Mouse (Mus musculus): Measurements from ENCODE around the gene Cpped1.

The Cpped1 gene

GRCm38 (mm10) chr16:11845309-11845708 lies 63.9 kb downstream of the Cpped1 start:
- no peak for DNase-seq (ENCODE audit: low read depth, low spot score)

DNA sequence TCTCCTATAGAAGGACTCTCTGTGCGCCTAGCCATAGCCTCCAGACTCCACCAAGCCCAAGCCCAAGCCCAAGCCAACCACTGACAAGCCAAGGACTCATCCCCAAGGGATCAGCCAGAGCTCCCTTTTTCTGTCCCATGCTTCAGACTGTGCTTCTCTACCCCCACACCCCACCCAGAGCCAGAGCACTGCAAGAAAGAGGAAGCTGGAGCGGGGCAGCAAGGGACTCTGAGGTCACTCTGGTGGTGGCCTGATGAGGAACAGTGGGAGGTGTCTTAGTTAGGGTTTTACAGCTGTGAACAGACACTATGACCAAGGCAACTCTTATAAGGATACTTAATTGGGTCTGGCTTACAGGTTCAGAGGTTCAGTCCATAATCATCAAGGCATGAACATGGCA lies 65.8 kb downstream of the Cpped1 start:
- no peak for DNase-seq (ENCODE audit: low read depth, low spot score)

DNA sequence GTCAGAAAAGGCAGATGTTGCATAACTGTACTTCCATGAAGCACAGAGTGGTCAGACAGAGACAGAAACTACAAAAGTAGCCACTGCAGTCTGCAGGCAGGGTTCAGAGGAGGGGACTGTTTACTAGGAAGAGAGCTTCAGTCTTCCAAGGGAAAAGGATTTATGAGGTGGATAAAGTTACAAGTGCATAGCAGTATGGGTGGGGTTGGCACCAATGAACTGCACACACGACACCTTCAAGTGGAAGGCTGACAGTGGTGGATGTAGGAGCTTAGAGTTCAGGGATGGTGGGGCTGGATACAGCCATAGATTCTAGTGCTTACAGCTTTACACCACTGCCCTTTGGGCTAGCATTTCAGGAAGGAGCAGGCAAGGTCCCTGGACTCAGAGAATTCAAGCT lies 75.8 kb downstream of the Cpped1 start:
- DNase-seq (ENCODE audit: low read depth, low spot score), result no peak

- DNase-seq (ENCODE audit: low read depth, low spot score), result no peak
Measured at GRCm38 (mm10) chr16:11828816-11829215, 80.4 kb downstream of the Cpped1 start.

DNA sequence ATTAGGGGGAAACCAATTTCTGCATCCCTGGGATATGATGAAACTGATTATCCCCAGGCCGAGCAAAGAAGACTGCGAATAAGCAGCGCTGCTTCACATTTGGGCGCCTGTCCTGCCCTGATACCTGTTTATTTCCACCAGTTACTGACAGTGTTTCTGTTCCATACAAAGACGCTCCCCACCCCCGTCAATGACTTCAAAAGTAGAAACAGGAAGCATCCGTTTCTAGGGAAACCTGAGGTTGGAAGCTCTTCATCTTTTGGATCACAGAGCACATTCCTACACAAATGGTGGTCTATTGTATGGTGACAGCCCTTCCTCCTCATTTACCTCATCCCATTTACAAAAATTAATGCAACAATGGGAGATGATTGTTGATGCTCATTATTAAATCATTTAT lies 84.4 kb downstream of the Cpped1 start:
- no peak for DNase-seq (ENCODE audit: low read depth, low spot score)

DNA sequence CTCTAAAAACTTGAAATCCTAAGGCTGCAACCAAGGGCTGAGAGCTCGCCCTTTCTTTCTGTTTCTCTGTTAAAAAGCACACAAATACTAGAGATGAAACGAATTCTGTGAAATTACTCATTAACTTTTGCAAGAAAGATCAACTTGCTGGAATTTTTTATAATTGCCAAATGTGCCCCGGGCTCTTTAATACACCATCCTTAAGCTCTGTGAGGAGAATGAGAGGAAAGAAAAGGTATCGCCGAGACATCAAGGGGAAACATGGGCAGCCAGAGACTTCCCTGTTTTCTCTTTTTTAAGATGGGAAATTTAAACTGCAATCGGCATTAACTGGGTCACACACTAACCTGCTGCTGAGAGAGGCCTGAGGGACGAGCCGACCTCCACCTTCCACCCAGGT lies 84.9 kb downstream of the Cpped1 start:
- DNase-seq (ENCODE audit: low read depth, low spot score), result no peak

DNA sequence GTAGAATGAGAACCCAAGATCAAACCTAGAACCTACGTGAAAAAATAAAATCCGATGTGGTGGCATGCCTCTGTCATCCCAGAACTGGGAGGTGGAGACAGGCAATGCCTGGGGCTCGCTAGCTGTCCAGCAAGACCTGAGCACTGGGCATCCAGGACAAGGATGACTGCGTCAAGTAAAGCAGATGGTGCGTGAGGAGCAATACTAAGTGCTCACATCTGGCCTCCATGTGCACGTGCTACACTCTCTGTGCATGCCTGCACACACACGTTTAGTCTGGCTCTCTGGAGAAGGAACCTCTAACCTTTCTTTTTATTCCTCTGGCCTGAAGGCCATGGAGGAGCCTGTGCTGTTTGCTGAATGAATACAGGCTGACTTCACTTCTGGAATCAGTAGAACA lies 88.5 kb downstream of the Cpped1 start:
- DNase-seq (ENCODE audit: low read depth, low spot score), result peak; percentile 4

GRCm38 (mm10) chr16:11814935-11815650 lies 94.2 kb downstream of the Cpped1 start:
- DNase-seq (ENCODE audit: low read depth, low spot score), result no peak

- no peak for DNase-seq (ENCODE audit: low read depth, low spot score)
Measured at GRCm38 (mm10) chr16:11812119-11812518, 97.1 kb downstream of the Cpped1 start.

GRCm38 (mm10) chr16:11809615-11810014 lies 99.6 kb downstream of the Cpped1 start:
- DNase-seq (ENCODE audit: low read depth, low spot score), result no peak

- DNase-seq (ENCODE audit: low read depth, low spot score), result no peak
Measured at GRCm38 (mm10) chr16:11801960-11802539, 107.2 kb downstream of the Cpped1 start.

DNA sequence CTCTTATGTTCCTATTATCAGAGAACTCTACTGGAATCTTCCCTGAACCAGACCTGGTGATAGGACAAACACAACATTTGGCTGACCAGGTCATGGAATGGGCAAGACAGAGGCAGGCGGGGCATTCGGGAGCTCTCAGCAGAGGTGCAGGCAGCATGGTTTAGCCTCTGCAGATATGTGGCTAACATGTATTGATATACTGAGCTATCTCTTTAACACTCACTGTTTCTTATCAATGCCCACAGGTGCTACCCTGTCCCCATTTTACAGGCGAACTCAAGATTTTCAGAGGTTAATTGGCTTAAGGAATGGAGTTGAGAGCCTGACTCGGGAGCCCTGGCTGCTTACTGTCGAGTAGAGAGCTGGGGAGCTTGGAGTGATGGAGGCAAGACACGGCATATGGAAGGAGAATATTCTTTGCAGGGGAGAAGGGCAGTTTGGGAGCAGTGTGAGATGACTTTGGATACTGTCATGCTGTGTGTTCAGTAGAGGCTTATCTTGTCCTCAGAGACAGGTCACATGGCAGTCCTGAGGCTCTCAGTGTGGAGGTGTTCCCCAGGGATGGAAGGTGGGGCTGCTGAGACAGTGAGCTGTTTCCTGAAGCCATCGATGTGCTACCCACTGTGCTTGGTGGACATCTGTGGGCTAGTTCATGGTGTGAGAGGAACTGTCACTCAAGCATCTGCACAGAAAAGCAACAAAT lies 113.3 kb downstream of the Cpped1 start:
- no peak for DNase-seq (ENCODE audit: low read depth, low spot score)

GRCm38 (mm10) chr16:11794628-11795027 lies 114.6 kb downstream of the Cpped1 start:
- DNase-seq (ENCODE audit: low read depth, low spot score), result no peak

DNA sequence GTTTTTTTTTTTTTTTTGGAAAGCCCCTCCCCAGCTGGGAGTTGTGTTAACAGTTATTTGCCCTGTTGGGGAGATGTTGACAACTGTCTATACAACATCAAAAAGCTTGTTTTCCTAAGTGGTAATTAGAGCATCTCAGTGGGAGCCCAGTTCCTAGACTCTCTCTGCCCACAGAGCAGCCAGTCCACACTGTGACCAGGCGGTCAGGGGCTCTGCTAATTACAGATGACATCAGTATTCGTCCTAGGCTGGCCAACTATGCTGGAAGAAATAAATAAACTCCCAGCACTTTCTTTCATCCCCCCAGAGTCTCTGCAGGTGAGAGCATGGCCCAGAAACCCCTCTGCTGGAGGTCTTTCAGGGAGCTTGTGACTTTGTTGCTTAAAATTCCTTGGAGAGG lies 115.9 kb downstream of the Cpped1 start:
- DNase-seq (ENCODE audit: low read depth, low spot score), result no peak

GRCm38 (mm10) chr16:11790476-11790875 lies 118.8 kb downstream of the Cpped1 start:
- DNase-seq (ENCODE audit: low read depth, low spot score), result no peak

- no peak for DNase-seq (ENCODE audit: low read depth, low spot score)
Measured at GRCm38 (mm10) chr16:11785806-11786205, 123.4 kb downstream of the Cpped1 start.

DNA sequence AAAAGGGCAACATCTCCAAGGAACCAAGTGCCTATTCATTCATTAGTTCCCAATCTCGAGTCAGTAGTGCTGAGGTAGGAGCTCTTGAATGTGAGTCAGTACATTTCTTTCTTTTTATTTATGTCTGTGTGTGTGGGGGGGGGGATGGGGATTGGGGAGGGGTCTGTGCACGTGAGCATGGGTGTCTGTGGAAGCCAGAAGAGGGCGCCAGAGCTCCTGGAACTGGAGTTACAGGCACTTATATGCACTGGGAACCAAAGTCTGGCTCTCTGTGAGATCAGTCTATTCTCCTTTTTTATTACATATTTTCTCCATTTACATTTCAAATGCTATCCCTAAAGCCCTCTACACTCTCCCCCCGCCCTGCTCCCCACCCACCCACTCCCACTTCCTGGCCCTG lies 124.9 kb downstream of the Cpped1 start:
- no peak for DNase-seq (ENCODE audit: low read depth, low spot score)

DNA sequence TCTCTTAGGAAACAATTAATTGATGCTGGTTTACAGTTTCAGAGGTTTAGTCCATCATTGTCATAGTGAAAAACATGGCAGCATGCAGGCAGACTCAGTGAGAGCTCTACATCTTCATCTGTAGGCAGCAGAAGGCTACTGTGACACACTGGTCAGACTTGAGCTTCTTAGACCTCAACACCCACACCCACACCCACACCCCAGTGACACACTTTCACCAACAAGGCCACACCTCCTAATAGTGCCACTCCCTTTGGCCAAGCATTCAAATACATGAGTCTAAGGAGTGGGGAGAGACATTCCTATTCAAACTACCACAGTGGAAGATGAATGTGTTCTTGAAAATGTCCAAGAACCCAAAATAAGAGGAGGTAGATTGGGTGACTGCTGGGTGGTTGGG lies 125.9 kb downstream of the Cpped1 start:
- DNase-seq (ENCODE audit: low read depth, low spot score), result no peak

GRCm38 (mm10) chr16:11782082-11782481 lies 127.2 kb downstream of the Cpped1 start:
- DNase-seq (ENCODE audit: low read depth, low spot score), result no peak

- DNase-seq (ENCODE audit: low read depth, low spot score), result no peak
Measured at GRCm38 (mm10) chr16:11778715-11779460, 130.4 kb downstream of the Cpped1 start.

GRCm38 (mm10) chr16:11778191-11778590 lies 131.1 kb downstream of the Cpped1 start:
- no peak for DNase-seq (ENCODE audit: low read depth, low spot score)

- DNase-seq (ENCODE audit: low read depth, low spot score), result no peak
Measured at GRCm38 (mm10) chr16:11776528-11776927, 132.7 kb downstream of the Cpped1 start.

Measured in embryo, embryonic 11.5 days (tissue).